Mouse (Mus musculus) limb, embryonic 15.5 days (tissue): ENCODE results near the gene Ikzf5. TPM values are rescaled to one million over a fixed set of nuclear protein-coding genes. Genes with fewer than 3 reads are reported as not detected.
"Not testable (repeated sequence)": the region's sequence is repeated elsewhere in the genome, so short reads cannot be mapped to it uniquely, and the experiment has no call there.

Source experiments
- ATAC-seq: fragments of 200-750 bp; cut with Nextera tagmentation; 2 replicates; pipeline ENCODE4 v1.8.0; 2017; ENCODE audit warnings: low read depth, moderate TSS enrichment; ENCODE audit not compliant: insufficient number of reproducible peaks, low FRiP score, low TSS enrichment
- H3K27ac ChIP-seq: fragments of 300-500 bp; sonication (generic); 2 replicates; pipeline ENCODE4 v1.5.1; 2015; ENCODE audit warnings: moderate library complexity, mild to moderate bottlenecking, inconsistent platforms
- H3K27me3 ChIP-seq: fragments of 300-500 bp; sonication (generic); 2 replicates; pipeline ENCODE4 v1.6.1; 2015; ENCODE audit warnings: inconsistent platforms
- H3K36me3 ChIP-seq: fragments of 300-500 bp; sonication (generic); 2 replicates; pipeline ENCODE4 v1.6.1; 2015; ENCODE audit warnings: inconsistent platforms
- H3K4me1 ChIP-seq: fragments of 300-500 bp; sonication (generic); 2 replicates; pipeline ENCODE4 v1.6.1; 2015; ENCODE audit warnings: inconsistent platforms
- H3K4me2 ChIP-seq: fragments of 300-500 bp; sonication (generic); 2 replicates; pipeline ENCODE4 v1.6.1; 2015; ENCODE audit warnings: mild to moderate bottlenecking, inconsistent platforms
- H3K4me3 ChIP-seq: fragments of 300-500 bp; sonication (generic); 2 replicates; pipeline ENCODE4 v1.5.1; 2015; ENCODE audit warnings: mild to moderate bottlenecking, inconsistent platforms
- H3K9ac ChIP-seq: fragments of 300-500 bp; sonication (generic); 2 replicates; pipeline ENCODE4 v1.6.1; 2015; ENCODE audit warnings: inconsistent platforms
- H3K9me3 ChIP-seq: fragments of 300-500 bp; sonication (generic); 2 replicates; pipeline ENCODE4 v1.6.1; 2016; ENCODE audit warnings: inconsistent platforms
- WGBS: fragments of 180-500 bp; shearing (Covaris S2); methylation state at CpG from one replicate; pipeline ENCODE4 v1.1.7; 2015; 5-methylcytosine and 5-hydroxymethylcytosine counted together
- polyA plus RNA-seq: library from polyadenylated mRNA; unstranded; fragments of >200 nt; fragmentation: Nextera tagmentation; extraction: Ambion mirVana; gene quantifications from 2 replicates; pipeline ENCODE4 v1.2.1, GENCODE M21; 2015

Ikzf5 gene
- polyA plus RNA-seq, 1 experiment from 2014 or later = 12.5 TPM

DNA sequence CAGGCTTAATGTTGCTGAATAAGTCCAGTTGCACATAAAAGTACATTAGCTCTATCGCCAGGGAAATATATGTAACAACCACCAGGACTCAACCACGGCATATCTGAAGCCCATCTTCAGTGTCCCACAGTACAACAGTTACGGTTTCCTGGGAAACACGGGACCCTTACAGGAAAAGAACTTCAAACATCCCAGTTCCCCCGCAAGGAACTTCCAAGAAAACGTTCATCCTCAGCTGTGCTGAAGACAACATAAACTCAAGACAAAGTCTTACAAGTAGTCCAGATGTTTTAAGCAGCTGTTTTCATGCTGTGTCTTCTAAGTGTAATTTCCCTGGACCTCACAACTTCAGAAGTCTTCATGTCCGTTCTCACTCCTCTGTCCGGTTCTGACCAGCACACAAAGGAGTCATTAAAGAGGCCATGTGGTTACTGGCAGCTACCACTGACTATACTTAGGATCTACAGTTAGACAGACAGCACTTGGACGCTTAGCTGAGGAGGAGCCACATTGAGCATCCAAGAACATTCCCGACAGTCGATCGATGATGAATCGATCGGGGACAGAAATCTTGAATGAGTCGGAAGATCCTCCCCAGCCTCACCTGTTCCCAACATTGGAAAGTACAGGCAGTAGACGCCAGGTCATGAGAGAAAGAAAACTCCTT is 867 bp downstream of the Ikzf5 start:
- Histone ChIP-seq H3K27ac (peak overlapping the region; percentile 87; the same call in 1 of the 2 replicates), H3K9me3 (no peaks in the 10 kb centered on the region), H3K36me3 (no peaks in the 10 kb centered on the region), H3K4me2 (peak overlapping the region; percentile 72), H3K4me3 (peak overlapping the region; percentile 73), H3K9ac (peak overlapping the region; percentile 97), H3K27me3 (no peaks in the 10 kb centered on the region), H3K4me1 (peaks cover 17% of the 10 kb centered on the region)
- ATAC-seq = no peak
- 6% methylated on average over 16 of the region's 16 CpGs for WGBS

DNA sequence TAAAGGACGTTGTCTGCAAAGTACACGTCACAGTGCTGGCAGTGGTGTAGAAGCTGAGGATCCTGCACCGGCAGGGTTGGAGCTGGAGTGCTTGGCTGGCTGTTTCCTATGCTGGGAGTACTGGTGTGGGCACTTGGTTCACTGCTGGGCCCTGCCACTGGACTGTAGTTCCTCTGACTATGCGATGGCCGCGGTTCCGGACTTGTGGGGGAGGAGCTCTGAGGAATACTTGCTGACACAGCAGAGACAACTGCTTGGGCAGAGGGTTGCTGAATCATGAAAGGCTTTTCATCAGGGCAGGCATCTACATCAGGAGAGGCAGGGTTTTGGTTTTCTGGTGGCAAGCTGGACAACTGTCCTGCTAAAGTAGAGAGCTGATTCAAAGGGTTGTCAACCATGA is 18.6 kb downstream of the Ikzf5 start:
- not testable (repeated sequence) for H3K9me3 ChIP-seq, H3K4me2 ChIP-seq, H3K27ac ChIP-seq, H3K4me3 ChIP-seq, H3K9ac ChIP-seq, H3K4me1 ChIP-seq, ATAC-seq, H3K27me3 ChIP-seq
- H3K36me3 ChIP-seq = peaks cover 26% of the 10 kb centered on the region
- 93% methylated on average over 7 of the region's 7 CpGs for WGBS

DNA sequence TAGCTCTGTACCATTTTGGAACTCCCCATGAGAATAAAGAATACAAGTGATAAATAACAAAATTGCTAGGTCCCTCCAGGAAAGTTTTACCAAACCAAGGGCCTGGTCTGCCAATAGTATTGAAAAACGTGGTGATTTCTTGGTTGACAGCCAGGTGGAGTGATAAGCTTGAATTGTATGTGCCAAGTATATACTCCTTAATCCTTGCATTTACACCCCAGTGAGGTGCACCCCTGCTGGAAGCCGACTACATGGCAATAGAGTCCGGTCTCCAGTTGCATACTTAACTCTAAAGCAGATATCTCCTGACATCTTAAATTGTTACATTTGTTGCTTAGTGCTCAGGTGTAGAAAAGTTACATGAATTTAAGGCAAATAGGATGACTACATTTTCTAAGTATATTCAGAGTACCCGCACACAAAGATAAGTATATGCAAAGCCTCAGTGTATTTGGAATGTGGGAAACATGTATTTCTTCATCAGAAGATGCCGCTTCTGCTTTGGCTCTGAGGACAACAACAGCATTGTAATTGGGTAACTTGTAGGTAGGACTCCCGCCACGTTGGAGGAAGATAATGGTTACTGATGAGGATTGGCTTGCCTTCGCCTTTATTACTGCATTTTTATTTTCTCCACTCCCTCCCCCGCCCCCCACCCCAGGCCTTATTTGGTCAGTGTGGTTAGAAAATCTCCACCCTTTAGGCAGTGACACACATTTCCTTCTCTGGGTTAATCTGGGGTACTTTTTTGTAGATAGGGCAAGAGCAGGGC is 38.3 kb downstream of the Ikzf5 start:
- H3K36me3 ChIP-seq = no peaks in the 10 kb centered on the region
- H3K9me3 ChIP-seq = no peaks in the 10 kb centered on the region
- peak overlapping the region; percentile 64 for H3K4me2 ChIP-seq
- H3K4me3 ChIP-seq = peak overlapping the region; percentile 66
- H3K27ac ChIP-seq = no peak overlapping the region
- 63% methylated on average over 9 of the region's 9 CpGs for WGBS
- no peak overlapping the region for H3K9ac ChIP-seq
- H3K4me1 ChIP-seq = no peaks in the 10 kb centered on the region; the same call in 1 of the 2 replicates
- no peaks in the 10 kb centered on the region for H3K27me3 ChIP-seq
- ATAC-seq = no peak

DNA sequence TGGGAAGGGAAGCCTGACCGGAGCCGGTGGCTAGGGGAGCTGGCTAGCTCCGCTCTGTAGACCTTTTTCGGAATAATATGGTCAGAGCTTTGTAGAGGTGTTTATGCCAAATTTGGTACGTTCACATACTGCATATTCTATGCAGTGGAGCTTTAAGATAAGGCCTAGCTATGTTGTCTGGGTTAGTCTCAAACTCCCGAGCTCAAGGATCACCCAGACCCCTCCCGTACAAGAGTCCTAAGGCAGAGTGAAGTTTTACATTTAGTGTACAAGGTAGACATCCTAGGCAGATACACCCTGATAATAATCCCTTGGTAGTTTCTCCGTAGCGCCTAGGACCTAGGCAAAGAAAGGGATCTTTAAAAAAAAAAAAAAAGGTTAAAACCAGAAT is 38.9 kb downstream of the Ikzf5 start:
- no peaks in the 10 kb centered on the region for H3K36me3 ChIP-seq
- peak overlapping the region; percentile 95 for H3K27ac ChIP-seq
- H3K4me2 ChIP-seq = peak overlapping the region; percentile 64
- ATAC-seq = no peak
- H3K9ac ChIP-seq = peak overlapping the region; percentile 86
- H3K4me3 ChIP-seq = peak overlapping the region; percentile 66
- H3K27me3 ChIP-seq = no peaks in the 10 kb centered on the region
- no peaks in the 10 kb centered on the region; the same call in 1 of the 2 replicates for H3K4me1 ChIP-seq
- no peaks in the 10 kb centered on the region for H3K9me3 ChIP-seq
- WGBS = 5% methylated on average over 9 of the region's 9 CpGs

DNA sequence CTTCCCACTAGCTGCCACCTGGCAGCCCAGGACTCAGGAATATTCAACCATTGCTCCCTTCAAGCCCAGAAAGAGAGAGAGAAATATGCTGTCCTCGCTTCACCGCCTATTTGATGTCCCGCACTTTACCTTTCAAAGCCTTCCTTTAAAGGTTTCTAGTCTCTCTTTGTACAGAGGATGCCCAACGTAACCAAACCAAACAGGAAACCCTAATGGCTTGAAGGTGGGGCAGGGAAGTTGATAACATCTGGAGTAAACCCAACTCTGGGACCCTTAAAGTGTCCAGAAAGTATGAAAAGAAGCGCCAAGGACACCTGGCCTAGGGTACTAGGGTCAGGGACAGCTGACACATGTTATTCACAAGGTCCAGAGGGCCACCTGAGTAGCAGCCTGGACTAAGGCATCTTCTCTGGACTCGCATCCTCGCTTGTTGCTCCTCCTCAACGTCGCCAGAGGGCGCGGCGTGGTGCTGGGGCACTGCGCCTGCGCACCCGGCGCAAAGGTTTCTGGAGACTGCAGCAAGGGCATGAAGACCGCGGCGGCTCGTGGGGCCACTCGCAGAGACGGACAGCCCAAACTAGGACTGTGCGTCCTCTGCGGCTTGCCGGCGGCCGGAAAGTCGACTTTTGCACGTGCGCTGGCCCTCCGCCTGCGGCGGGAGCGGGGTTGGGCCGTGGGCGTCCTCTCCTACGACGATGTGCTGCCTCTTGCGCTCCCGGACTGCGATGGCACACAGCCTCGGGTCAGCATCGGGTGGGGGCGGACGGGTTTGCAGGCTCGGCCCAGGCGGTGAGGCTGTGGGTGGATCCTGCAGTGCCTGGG is 39.5 kb downstream of the Ikzf5 start, which contains the start of gene Pstk:
TSS of gene Pstk (plus strand) at position 494 of the 822 bp plus-strand sequence.
- 4% methylated on average over 47 of the region's 47 CpGs for WGBS
- no peaks in the 10 kb centered on the region for H3K36me3 ChIP-seq
- peak within 1 kb of the TSS; percentile 64 for H3K4me2 ChIP-seq
- H3K9me3 ChIP-seq = no peaks in the 10 kb centered on the region
- ATAC-seq = peak; percentile 93
- H3K27ac ChIP-seq = peak within 1 kb of the TSS; percentile 95
- H3K9ac ChIP-seq = peak within 1 kb of the TSS; percentile 86
- peak within 1 kb of the TSS; percentile 66 for H3K4me3 ChIP-seq
- no peaks in the 10 kb centered on the region for H3K27me3 ChIP-seq
- no peaks in the 10 kb centered on the region; the same call in 1 of the 2 replicates for H3K4me1 ChIP-seq

DNA sequence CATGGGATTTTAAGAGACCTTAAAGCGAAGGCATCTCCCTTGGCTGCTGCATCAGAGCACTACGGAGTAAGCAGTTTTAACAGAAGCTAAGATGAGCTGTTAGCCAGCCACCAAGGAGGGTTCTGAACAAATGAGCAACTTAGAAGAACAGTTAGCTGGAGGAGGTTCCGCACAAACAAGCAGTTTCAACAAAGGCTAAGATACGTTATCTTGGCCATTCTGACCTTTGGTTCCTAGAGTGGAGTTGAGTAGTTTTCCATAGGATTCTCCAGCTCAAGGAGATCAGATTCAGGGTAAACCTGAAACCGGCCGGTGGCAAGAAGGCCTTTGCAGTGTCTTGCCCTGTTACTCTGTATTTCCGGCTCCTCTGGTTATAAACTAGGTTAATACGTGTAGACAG is 46.2 kb downstream of the Ikzf5 start:
- H3K4me3 ChIP-seq = no peak overlapping the region
- no peak for ATAC-seq
- H3K27me3 ChIP-seq = no peaks in the 10 kb centered on the region
- H3K4me1 ChIP-seq = peaks cover 15% of the 10 kb centered on the region
- no peaks in the 10 kb centered on the region for H3K9me3 ChIP-seq
- H3K27ac ChIP-seq = no peak overlapping the region
- WGBS = 90% methylated on average over 8 of the region's 8 CpGs
- no peaks in the 10 kb centered on the region for H3K36me3 ChIP-seq
- no peak overlapping the region for H3K4me2 ChIP-seq
- H3K9ac ChIP-seq = no peak overlapping the region

DNA sequence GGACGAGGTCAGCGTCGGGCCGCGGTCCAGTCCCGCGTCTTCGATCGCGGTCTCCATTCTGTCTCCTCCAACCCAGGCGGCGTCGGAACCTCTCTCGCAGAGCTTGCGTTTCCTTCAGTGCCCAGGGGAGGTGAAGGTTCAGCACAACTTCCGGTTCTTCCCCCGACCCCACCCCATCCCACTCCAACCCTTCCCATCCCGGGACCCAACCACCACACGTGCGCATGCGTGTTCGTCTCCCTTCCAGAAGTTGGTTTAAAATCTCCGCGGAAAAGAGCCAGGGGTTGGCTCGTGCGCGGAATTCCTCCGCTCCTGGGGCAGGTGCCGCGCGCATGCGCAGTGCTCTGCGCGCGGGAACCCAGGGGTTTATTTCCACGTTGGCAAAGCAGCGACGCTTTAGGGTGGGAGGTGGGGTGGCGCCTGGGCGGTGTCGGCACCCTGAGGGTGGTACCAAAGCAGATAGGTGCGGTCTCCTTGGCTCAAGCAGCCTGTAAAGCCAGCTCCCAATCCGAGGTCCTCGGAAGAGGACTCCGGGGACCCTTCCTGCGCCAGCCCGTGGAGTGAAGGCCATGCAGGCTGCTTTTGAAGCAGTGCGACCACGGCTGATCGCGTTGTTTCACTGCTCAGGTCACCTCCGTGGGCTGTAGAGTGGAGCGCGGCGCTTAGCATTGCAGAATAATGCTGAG is 47.6 kb downstream of the Ikzf5 start, which contains the start of gene 2310057M21Rik:
TSS of gene 2310057M21Rik (minus strand) at position 145 of the 686 bp plus-strand sequence.
- Histone ChIP-seq H3K36me3 (peaks cover 10% of the 10 kb centered on the region), H3K27ac (peak within 1 kb of the TSS; percentile 95), H3K4me2 (peak within 1 kb of the TSS; percentile 88), H3K27me3 (no peaks in the 10 kb centered on the region), H3K4me3 (peak within 1 kb of the TSS; percentile 87), H3K9ac (peak within 1 kb of the TSS; percentile 81), H3K4me1 (peaks cover 15% of the 10 kb centered on the region), H3K9me3 (no peaks in the 10 kb centered on the region)
- WGBS = under 1% methylated on average over 55 of the region's 55 CpGs
- peak; percentile 98 for ATAC-seq

DNA sequence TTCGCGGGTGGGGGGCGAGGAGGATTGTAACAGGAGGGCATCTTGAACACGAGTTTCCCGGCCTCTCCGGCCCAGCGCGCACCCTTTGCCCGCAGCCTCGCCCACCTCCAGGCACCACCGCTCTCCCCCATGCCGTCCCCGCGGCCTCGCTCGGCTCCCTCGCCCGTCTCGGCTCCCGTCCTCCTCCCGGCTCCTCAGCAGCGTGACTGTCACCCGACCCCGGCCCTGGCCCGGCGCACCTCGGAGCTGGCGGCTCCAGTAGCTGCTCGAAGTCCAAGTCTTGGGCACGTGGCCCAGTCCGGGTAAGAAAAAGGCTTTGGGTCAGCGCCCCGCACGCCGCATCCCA is 48.1 kb downstream of the Ikzf5 start:
- no peaks in the 10 kb centered on the region for H3K27me3 ChIP-seq
- peaks cover 15% of the 10 kb centered on the region for H3K4me1 ChIP-seq
- H3K4me2 ChIP-seq = peak overlapping the region; percentile 88
- WGBS = under 1% methylated on average over 35 of the region's 35 CpGs
- peak overlapping the region; percentile 81 for H3K9ac ChIP-seq
- peak overlapping the region; percentile 87 for H3K4me3 ChIP-seq
- H3K27ac ChIP-seq = peak overlapping the region; percentile 95
- no peaks in the 10 kb centered on the region for H3K9me3 ChIP-seq
- peak; percentile 83 for ATAC-seq
- peaks cover 15% of the 10 kb centered on the region for H3K36me3 ChIP-seq

DNA sequence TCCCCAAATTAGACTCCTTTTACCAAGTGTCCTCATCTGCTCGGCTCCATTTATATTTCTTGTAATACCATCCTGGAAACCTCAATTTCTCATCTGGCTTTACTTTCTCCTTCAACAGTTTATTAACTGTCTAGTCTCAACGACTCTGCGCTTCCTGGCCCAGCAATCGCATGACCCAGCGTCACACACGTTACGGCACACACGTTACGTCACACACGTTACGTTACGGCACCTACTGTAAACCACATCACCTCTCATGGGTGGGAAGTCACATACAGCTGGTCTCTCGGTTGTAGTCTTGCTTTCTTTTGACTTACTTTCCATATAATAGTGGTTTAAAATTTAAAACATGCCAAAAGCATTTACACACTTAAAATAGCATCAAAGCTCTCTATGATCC is 54.2 kb downstream of the Ikzf5 start:
- Histone ChIP-seq H3K4me1 (peaks cover 3% of the 10 kb centered on the region), H3K9ac (no peak overlapping the region), H3K27ac (no peak overlapping the region), H3K36me3 (peaks cover 54% of the 10 kb centered on the region), H3K4me3 (no peak overlapping the region), H3K9me3 (no peaks in the 10 kb centered on the region), H3K27me3 (no peaks in the 10 kb centered on the region), H3K4me2 (no peak overlapping the region)
- no peak for ATAC-seq
- WGBS = 93% methylated on average over 13 of the region's 13 CpGs

DNA sequence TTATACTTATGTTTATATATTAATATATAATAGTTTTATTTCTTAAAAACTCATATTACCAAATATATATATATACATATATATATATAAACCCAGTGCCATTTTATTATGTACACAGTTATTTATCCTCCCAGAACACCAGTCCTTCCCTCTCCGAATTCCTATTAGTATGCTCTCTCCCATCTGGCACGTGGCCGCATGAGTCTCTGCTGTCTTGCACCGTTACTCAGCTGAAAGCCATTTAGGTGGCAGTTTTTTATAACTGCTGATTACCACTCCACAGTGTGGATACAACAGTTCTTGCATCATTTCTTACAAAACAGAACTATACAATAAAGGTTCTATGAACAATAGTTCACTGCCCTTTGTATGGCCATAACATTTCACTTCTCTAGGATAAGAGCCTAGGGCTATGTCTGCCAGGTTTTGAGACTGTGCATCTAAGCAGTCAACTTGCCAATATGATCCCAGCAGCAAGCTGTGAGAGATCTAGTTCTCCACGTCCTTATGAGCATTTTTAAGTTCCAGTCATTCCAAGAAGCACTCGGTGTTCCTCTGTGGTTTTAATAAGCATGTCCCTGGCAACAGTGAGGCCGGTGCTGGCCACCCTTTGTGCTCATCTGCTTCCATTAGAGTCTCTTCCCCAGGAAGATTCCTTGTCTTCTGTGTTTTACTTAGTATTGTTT is 64.3 kb downstream of the Ikzf5 start:
- H3K36me3 ChIP-seq = peaks cover 68% of the 10 kb centered on the region
- no peaks in the 10 kb centered on the region for H3K27me3 ChIP-seq
- H3K4me2 ChIP-seq = no peak overlapping the region
- H3K4me3 ChIP-seq = no peak overlapping the region
- H3K4me1 ChIP-seq = no peaks in the 10 kb centered on the region
- no peak overlapping the region for H3K9ac ChIP-seq
- H3K9me3 ChIP-seq = no peaks in the 10 kb centered on the region
- no peak for ATAC-seq
- H3K27ac ChIP-seq = no peak overlapping the region
- 64% methylated on average over 7 of the region's 7 CpGs for WGBS
